Mouse (Mus musculus) spleen, adult 2 months (tissue): ENCODE measurements around the gene Ano8. TPM values are rescaled to one million over a fixed set of nuclear protein-coding genes. Genes with fewer than 3 reads are reported as not detected.

Experiments
- DNase-seq, 2 experiments: peaks; one replicate each; pipeline versions ENCODE4 v3.0.0 to v3.0.0-alpha.2; 2012 to 2021; ENCODE audit warnings: low spot score in 2 of 2, low read depth in 1 of 2
- H3K27ac ChIP-seq: fragments of 200-500 bp; 2 replicates; pipeline ENCODE4 v1.5.1; 2012; ENCODE audit warnings: low read length, inconsistent platforms; ENCODE audit not compliant: insufficient read depth
- H3K27me3 ChIP-seq: fragments of 200-500 bp; 2 replicates; pipeline ENCODE4 v1.6.1; 2012; ENCODE audit warnings: mild to moderate bottlenecking, moderate library complexity, low read length, inconsistent platforms; ENCODE audit not compliant: control insufficient read depth, insufficient read depth
- H3K36me3 ChIP-seq: fragments of 200-500 bp; 2 replicates; pipeline ENCODE4 v1.6.1; 2012; ENCODE audit warnings: mild to moderate bottlenecking, low read length, inconsistent platforms; ENCODE audit not compliant: control insufficient read depth, insufficient read depth
- H3K4me1 ChIP-seq: fragments of 200-500 bp; 2 replicates; pipeline ENCODE4 v1.6.1; 2011; ENCODE audit warnings: inconsistent platforms; ENCODE audit not compliant: control insufficient read depth, insufficient read depth, insufficient read length
- H3K4me3 ChIP-seq: fragments of 200-500 bp; 2 replicates; pipeline ENCODE4 v1.5.1; 2011; ENCODE audit warnings: mild to moderate bottlenecking, inconsistent platforms; ENCODE audit not compliant: insufficient read depth, insufficient read length; ENCODE audit errors: extremely low read depth
- CTCF ChIP-seq: fragments of 200-500 bp; IDR thresholded peaks from 2 replicates; pipeline ENCODE4 v1.5.1; 2011; ENCODE audit warnings: mild to moderate bottlenecking, inconsistent platforms; ENCODE audit not compliant: insufficient read depth, insufficient read length, insufficient replicate concordance; ENCODE audit errors: extremely low read depth
- POLR2A ChIP-seq: fragments of 200-500 bp; IDR thresholded peaks from 2 replicates; pipeline ENCODE4 v1.6.1; 2011; ENCODE audit warnings: low read depth, low read length, inconsistent platforms
- WGBS: fragments of 180-500 bp; shearing (Covaris S2); methylation state at CpG from one replicate; pipeline ENCODE4 v1.1.7; 2018; 5-methylcytosine and 5-hydroxymethylcytosine counted together
- polyA plus RNA-seq: library from polyadenylated mRNA; depleted of rRNA; stranded (reverse); fragments of >200 nt; gene quantifications from 2 replicates; pipeline ENCODE4 v1.2.3, GENCODE M21; 2012

Ano8 gene
- polyA plus RNA-seq, 1 experiment, result 15.1 TPM

DNA sequence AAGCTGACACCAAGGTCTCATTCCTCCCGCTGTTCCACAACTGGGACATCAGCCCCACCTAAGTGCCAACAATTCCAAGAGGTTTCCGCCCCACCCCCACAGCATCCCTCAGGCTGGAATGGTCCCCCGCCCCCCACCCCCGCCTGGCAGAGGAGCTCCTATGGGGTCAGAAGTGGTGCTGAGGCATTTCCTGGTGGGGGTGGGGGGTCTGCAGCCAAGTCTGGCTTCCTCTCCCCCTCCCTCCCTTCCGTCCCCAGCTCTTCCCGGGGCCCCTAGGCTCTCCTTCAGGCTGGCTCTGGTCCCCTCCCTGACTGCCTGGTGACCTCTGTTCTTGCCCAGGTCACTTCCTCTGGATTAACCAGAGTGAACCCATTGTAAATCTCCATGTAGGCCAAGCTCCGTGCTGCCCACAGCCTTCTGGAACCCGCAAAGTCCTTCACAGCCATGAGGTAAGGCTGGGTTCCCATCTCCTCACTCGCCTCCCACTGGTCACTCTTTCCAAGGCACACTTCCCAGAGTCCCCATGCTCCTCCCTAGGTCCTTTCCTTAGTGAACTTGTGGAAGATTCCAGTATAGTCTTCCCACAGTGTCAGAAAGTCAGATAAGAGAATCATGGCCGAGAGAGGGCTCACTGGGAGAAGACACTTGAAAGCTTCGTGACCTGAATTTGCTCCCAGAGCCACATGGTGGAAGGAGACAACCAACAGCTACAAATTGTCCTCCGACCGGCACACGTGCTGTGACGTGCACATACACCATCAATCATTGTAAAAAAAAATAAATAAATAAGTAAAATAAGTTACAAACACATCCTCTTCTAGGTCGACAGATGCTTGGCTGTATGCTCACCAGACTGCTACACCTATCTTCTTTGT, 13.3 kb upstream of the Ano8 start:
- 63% methylated on average over 16 of the region's 16 CpGs for WGBS
- Histone ChIP-seq H3K27ac (peak overlapping the region; percentile 29; the same call in 1 of the 2 replicates), H3K27me3 (no peaks in the 10 kb centered on the region), H3K4me1 (no peaks in the 10 kb centered on the region), H3K36me3 (no peaks in the 10 kb centered on the region), H3K4me3 (no peak overlapping the region)
- no peak for DNase-seq
- TF ChIP-seq POLR2A, result no peak
- no peak for TF ChIP-seq CTCF

DNA sequence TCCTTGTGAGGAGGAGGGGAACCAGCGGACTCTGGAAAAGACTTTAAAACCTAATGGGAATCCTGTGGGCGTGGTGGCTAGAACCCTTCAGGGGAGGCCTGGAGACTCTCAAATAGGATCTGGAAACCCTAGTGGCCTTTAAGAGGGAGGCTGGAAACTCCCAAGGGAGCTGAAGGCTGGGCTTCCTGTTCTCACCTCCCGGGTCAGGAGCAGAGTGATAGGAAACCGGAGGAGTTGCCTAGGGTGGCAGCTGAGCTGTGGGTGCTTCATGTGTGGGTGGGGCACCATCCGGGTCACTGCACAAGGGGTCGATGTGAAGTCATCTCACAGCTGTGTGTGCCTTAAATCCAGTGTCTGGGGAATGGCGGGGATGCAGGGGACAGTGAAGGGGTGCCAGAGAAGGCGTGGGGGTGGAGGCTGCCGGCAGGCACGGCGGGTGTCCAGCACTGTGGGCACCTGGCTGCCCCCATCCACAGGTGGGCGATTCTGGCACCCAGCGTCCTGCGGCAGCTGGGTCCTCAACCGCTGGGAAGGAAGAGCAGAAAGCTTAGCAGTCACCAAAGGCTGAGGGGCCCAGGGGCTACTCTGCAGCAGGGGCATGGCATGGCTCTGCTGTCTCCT, 12.2 kb upstream of the Ano8 start:
- Histone ChIP-seq H3K27me3 (no peaks in the 10 kb centered on the region), H3K36me3 (no peaks in the 10 kb centered on the region; the same call in 1 of the 2 replicates), H3K27ac (peak overlapping the region; percentile 29), H3K4me1 (no peaks in the 10 kb centered on the region), H3K4me3 (no peak overlapping the region)
- WGBS, result 64% methylated on average over 15 of the region's 15 CpGs
- TF ChIP-seq POLR2A (no peak), CTCF (no peak)
- no peak for DNase-seq

DNA sequence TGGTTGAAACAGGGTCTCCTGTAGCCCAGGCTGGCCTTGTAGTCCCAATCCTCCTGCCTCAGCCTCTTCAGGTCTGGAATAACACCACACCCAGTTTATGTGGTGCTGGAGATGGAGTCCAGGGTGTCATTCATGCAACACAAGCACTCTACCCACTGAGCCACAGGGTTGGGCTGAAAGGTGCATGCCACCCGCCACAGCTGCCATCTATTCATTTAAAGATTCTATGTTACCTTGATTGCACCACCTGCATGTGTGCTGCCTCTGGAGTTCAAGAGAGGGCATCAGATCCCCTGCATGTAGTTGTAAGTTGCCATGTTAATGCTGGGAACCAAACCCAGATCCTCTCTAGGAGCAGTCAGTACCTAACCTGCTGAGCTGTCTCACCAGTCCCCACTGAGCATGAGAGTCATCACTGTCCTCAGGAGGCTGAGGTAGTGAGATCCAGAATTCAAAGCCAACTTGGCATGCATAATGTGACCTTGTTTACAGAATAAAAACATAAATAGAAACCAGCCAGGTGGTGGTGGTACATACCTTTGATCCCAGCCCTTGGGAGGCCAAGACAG, 11.4 kb upstream of the Ano8 start:
- 96% methylated on average over 1 of the region's 1 CpGs for WGBS
- TF ChIP-seq CTCF (no peak), POLR2A (no peak)
- H3K4me1 ChIP-seq, result no peaks in the 10 kb centered on the region
- no peak overlapping the region for H3K4me3 ChIP-seq
- H3K27me3 ChIP-seq, result no peaks in the 10 kb centered on the region
- peaks cover 6% of the 10 kb centered on the region for H3K36me3 ChIP-seq
- DNase-seq, result no peak
- H3K27ac ChIP-seq, result no peak overlapping the region

DNA sequence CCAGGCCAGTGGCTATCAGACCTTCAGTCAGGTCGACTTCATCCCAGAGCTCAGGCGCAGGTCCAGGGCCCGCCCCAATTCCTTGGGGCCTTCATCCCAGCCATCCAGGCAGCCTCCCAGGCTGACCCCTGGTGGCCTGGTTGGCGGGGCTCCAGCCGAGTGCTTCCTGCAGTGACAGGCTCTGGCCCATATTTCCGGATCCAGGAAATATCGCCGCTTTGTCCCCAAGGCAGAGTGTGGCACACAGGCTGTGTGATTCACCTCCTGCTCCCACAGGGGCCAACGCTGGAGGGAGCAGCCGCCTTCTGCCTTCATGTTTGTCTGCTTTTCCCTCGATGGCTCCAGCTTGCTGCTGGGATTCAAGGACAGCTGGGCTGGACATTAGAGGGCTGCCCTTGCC, 10.7 kb upstream of the Ano8 start:
- peak in 1 of 2 experiments; percentile 31 for DNase-seq
- H3K4me3 ChIP-seq, result no peak overlapping the region
- TF ChIP-seq POLR2A (no peak), CTCF (no peak)
- peak overlapping the region; percentile 44; the same call in 1 of the 2 replicates for H3K27ac ChIP-seq
- H3K36me3 ChIP-seq, result peaks cover 12% of the 10 kb centered on the region
- no peaks in the 10 kb centered on the region for H3K27me3 ChIP-seq
- H3K4me1 ChIP-seq, result no peaks in the 10 kb centered on the region
- WGBS, result 84% methylated on average over 11 of the region's 11 CpGs

DNA sequence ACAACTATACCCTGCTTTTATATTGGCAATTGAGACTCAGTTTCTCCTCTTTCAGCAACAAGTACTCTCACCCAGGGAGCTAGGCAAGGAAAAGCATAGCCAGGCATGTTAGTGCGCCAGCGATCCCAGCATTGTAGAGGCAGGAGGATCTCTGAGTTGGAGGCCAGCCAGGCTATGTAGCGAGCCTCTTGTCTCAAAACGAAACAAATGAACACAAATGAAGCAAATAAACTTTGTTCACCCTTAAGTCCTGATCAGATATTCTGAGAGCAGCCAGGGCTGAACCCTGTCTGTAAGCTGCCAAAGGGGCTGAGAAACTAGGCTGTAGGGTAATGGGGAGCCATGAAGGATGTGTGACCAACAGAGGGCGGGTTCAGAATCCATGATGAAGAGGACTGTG, 10.0 kb upstream of the Ano8 start:
- 85% methylated on average over 5 of the region's 5 CpGs for WGBS
- Histone ChIP-seq H3K27me3 (no peaks in the 10 kb centered on the region), H3K36me3 (peaks cover 13% of the 10 kb centered on the region), H3K27ac (0 out of 2 replicates have a peak overlapping the region, but pooled peaks have one; percentile 30), H3K4me3 (no peak overlapping the region), H3K4me1 (no peaks in the 10 kb centered on the region)
- DNase-seq, result no peak
- TF ChIP-seq POLR2A, result no peak
- TF ChIP-seq CTCF, result no peak

DNA sequence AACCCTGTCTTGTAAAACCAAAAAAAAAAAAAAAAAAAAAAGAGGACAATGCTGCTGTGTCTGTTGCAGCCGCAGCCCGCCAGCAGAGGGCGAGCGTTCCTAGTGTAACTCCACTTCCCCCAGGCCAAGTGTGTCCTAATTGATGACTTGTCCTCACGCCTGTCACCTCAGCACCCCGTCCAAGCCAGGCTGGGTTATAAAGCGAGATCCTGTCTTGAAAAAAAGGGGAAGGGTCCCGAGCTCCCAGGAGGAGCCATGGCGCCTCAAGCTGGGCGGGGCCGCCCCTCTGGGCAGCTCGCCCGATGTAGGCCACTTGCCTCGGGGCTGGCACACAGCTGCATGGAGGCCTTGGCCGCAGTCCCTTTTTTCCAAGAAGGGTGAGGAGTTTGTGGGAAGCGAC, 9.3 kb upstream of the Ano8 start:
- H3K4me1 ChIP-seq, result no peaks in the 10 kb centered on the region
- H3K4me3 ChIP-seq, result no peak overlapping the region
- TF ChIP-seq CTCF (peak; percentile 91), POLR2A (no peak)
- H3K27ac ChIP-seq, result no peak overlapping the region
- peaks cover 14% of the 10 kb centered on the region for H3K36me3 ChIP-seq
- DNase-seq, result peak; percentile 56 to 73
- 32% methylated on average over 16 of the region's 16 CpGs for WGBS
- no peaks in the 10 kb centered on the region for H3K27me3 ChIP-seq

DNA sequence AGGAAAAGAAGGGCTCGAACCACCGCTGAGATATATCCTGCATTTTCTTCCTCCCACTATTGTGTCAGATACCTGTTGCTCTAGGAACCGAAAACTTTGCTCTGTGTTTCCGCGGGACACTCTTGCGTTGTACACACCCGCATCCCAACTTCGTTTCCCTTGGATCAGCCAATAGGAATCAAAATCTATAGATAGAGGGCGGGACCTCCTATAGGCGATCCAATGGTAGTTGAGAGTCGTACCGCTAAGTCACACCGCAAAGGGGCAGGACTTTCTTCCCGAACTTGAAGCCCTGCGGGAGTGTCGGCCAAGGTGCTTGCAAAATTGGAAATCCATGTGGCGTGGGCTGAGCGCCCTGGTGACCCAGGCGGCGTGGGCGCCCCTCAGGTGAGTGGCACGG, 2.7 kb upstream of the Ano8 start:
- TF ChIP-seq CTCF (no peak), POLR2A (no peak; the same call in 1 of the 2 replicates)
- H3K27ac ChIP-seq, result peak overlapping the region; percentile 90
- H3K27me3 ChIP-seq, result no peaks in the 10 kb centered on the region
- peaks cover 20% of the 10 kb centered on the region for H3K4me1 ChIP-seq
- H3K36me3 ChIP-seq, result peaks cover 14% of the 10 kb centered on the region
- H3K4me3 ChIP-seq, result peak overlapping the region; percentile 94
- WGBS, result under 1% methylated on average over 22 of the region's 22 CpGs
- DNase-seq, result peak; percentile 82 to 93
